12 mouse cellular contexts compared by ENCODE assay signal in the genomic region with DNA sequence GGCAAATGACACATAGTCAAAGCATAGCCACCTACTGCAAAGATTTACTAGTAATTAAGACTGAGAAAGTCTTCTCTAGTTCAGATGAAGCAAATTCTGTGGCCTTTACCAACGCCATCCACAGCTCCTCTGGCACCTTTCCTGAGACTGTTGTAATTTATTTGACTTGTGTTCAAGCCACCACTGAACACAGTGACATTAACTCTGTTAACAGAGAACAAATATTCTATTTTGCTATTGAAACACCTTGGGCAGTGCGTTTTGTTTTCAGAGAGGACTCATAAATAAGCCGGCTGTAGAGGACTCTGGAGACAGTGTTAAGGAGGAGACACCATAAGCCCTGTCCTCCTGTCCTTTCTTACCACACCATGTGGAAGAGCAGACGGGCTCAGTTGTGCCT. TPM values are rescaled to one million over a fixed set of nuclear protein-coding genes. Genes with fewer than 3 reads are reported as not detected.
"Had no signal": no experiment of that assay in that cellular context is flagged by ENCODE, and none has a peak within 500 bp of the region (broad histone marks: within the 10 kb centered on the region; RNA-seq: fewer than 3 reads in every experiment).

A gene (plus strand): TSS at position 271 of the 400 bp plus-strand sequence.

RNA-seq across cellular contexts. Expression of the gene that starts here (rescaled TPM):
- total RNA-seq: neutrophil, adult 5-6 weeks had no signal
- polyA plus RNA-seq: neural tube, embryonic 13.5 days; neural tube, embryonic 14.5 days; small intestine, adult 2 months; stomach, embryonic 14.5 days; stomach, embryonic 15.5 days; stomach, embryonic 16.5 days; stomach, postnatal 0 days; testis, adult 2 months; thymus, adult 2 months; thymus, postnatal 0 days; urinary bladder, adult 2 months had no signal
